Mouse (Mus musculus) E14TG2a.4 (cell line): ENCODE results near the gene Eif5.

Experiments
- CTCF ChIP-seq: conservative IDR thresholded peaks from 2 replicates; pipeline ENCODE4 v1.5.1; 2014; ENCODE audit warnings: low read length
- NANOG ChIP-seq: IDR thresholded peaks from 2 replicates; pipeline ENCODE4 v1.6.1; 2014; ENCODE audit warnings: borderline replicate concordance, low read length, mixed read lengths
- POU5F1 ChIP-seq: IDR thresholded peaks from 2 replicates; pipeline ENCODE4 v1.6.1; 2014; ENCODE audit warnings: low read length, borderline replicate concordance

DNA sequence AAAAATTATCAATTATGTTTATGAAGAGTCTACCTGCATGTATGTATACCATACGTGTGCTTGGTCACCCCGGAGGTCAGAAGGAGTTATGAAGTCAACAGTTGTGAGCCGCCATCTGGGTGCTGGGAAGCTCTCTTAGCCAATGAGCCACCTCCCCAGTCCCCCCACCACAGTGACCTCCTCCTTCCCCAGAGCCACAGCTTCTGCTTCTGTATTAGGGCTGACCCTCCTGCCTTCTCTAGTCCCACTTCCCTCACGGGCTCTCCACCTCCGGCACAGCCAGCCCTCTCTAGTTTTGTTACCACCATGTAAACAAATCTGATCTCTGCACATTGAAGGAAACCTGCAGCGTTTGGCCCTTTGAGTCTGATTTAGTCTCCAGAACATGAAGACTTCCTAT lies 19.7 kb downstream of the Eif5 start:
- TF ChIP-seq CTCF (no peak), POU5F1 (no peak), NANOG (no peak)
